Mouse (Mus musculus): ENCODE results near the gene Klc1.

Gene Klc1

DNA sequence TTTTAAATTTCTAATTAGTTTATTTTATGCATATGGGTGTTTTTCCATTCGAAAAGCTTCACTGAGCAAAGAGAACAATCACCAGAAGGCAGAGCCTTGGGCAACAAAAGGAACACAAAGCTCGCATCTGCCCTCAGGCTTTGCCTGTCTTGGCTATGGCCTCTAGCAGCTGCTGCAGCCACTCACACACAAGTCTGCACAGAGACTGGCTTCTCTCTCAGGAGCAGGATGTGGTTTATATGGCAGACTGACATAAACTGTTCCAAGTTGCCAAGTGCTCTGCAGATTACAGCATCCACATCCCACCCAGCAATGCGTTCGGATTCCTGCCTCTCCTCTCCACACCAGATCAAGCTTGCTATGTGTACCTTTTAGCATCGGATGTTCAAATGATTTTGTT, 93.1 kb downstream of the Klc1 start:
- DNase-seq (ENCODE audit: low read depth, low spot score) = no peak

DNA sequence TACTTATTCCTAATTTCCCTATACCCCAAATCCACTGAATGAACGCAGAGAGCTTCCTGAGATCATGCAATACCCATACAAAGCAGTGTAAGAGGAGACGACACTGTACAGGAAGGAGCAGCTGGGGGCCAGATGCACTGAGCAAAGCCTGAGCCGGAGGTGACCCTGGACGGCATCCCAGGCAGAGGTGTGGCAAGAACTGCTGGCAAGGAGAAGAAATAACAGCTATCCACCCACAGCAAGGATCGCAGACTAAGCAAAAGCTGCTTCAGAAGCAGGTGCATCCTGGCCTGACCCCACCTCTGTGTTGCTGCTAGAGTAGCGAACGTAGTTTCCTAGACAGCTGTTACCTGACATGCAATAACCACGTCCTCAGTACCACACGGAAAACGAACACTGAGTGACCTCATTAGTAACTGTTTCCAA, 94.4 kb downstream of the Klc1 start:
- no peak for DNase-seq (ENCODE audit: low read depth, low spot score)

DNA sequence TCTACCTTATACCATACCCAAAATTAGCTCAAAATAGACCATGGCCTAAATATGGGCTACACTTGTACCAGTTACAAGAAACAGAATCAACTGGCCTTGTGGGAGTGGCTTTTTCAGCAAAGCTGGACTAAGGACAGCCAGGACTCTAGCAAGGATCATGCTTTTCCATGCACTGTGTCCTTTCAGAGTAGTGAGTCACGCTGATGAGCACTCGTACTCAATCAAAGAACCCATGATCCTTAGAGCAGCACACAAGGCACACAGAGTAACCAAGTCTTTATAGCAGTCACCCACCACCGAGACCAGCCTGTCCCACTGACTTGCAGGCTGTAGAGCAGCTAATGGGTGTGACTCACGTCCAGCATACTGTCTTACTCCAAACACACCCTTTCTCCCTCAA, 94.9 kb downstream of the Klc1 start:
- no peak for DNase-seq (ENCODE audit: low read depth, low spot score)

DNA sequence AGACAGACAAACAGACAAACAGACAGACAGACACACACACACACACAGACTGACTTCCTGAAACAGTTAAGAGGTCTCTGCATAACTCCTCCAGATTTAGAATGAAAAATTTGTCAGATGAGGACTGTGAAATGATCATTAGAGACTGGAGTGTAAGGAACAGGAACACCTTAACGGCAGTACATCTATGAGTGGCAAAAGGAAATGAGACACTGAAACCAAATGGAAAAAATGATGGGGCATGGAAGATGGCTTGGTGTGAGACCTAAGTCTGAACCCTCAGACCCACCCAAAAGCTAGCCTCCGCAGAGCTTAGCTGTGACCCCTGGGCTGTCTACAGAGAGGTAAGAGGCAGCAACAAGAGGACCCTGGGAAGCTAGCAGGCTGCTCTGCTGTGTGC, 96.8 kb downstream of the Klc1 start:
- no peak for DNase-seq (ENCODE audit: low read depth, low spot score)

Data from retina, postnatal 7 days (tissue).